7 mouse cellular contexts compared by ENCODE assay signal in the genomic region with DNA sequence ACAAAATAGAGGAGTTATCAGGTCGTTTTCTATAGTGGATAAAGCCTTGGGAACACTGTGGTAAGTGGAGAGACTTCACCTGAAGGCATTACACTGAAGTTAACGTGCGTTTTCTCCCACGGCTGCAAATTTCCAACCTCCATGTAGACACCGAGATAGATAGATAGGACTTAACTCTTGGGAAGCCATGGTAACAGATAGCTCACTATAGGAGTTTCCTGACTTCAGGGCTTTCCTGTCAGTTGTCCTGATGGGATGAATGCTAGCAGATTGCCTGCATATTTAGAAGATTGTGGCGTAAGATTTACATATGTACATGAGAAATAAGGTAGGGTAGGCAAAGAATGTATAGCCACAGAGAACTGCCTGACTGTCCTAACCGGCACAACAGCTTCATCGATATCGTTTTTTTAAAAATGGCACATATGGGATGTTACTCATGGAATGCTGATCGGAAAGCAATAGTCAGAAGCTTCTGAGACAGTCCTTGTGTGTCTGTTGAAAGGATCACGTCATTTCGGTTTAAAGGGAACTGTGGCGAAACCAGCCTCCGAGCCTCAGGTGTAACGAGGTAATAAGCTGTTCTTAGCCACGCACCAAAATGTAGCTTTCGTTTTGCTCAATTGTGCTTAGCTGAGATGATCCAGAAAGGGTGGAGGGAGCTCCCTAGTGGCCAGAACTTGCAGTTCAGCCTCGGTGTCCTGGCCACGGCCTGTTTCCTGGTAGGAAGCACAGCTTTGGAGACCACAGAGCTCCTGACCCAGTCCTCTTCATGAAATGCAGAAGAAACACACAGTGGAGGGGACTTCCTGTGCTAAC.
A peak's percentile ranks its signal among the peaks of the same experiment; 100 is the strongest.
DNase-seq lines count a peak whose midpoint lies in the region; ATAC-seq and TF ChIP-seq lines count a peak whose summit lies in the region.

No protein-coding gene starts in this region.

- peak overlapping the region; percentile 40 for H3K4me3 ChIP-seq in embryonic facial prominence, embryonic 13.5 days
- peak overlapping the region; percentile 52 for H3K4me3 ChIP-seq in kidney, adult 2 months (ENCODE audit: insufficient read depth, low read depth, low read length)
- peak overlapping the region; percentile 30 for H3K4me3 ChIP-seq in limb, embryonic 12.5 days (replicated peaks)
- H3K4me3 ChIP-seq in midbrain, embryonic 15.5 days = peak overlapping the region; percentile 23; the same call in 1 of the 2 replicates
- peak overlapping the region; percentile 61 for H3K4me3 ChIP-seq in spleen, adult 2 months (ENCODE audit: extremely low read depth, insufficient read depth, insufficient read length)

- 0 out of 2 replicates have a peak, but pooled peaks cover 4% of the 10 kb centered on the region for H3K4me1 ChIP-seq in embryonic facial prominence, embryonic 13.5 days
- H3K4me1 ChIP-seq in kidney, adult 2 months (ENCODE audit: control insufficient read depth, insufficient read depth, low read length) = no peaks in the 10 kb centered on the region
- no peaks in the 10 kb centered on the region for H3K4me1 ChIP-seq in limb, embryonic 12.5 days (replicated peaks)
- no peaks in the 10 kb centered on the region for H3K4me1 ChIP-seq in midbrain, embryonic 15.5 days
- no peaks in the 10 kb centered on the region for H3K4me1 ChIP-seq in spleen, adult 2 months (ENCODE audit: control insufficient read depth, insufficient read depth, insufficient read length)

- 37% methylated on average over 19 of the region's 19 CpGs for WGBS in embryonic facial prominence, embryonic 13.5 days
- 30% methylated on average over 19 of the region's 19 CpGs for WGBS in kidney, adult 2 months
- 43% methylated on average over 19 of the region's 19 CpGs for WGBS in limb, embryonic 12.5 days
- 41% methylated on average over 19 of the region's 19 CpGs for WGBS in midbrain, embryonic 15.5 days
- WGBS in spleen, adult 2 months = 30% methylated on average over 19 of the region's 19 CpGs

- no peaks in the 10 kb centered on the region for H3K36me3 ChIP-seq in embryonic facial prominence, embryonic 13.5 days
- H3K36me3 ChIP-seq in kidney, adult 2 months (ENCODE audit: control insufficient read depth, insufficient read depth, low read length) = no peaks in the 10 kb centered on the region
- no peaks in the 10 kb centered on the region for H3K36me3 ChIP-seq in limb, embryonic 12.5 days
- H3K36me3 ChIP-seq in midbrain, embryonic 15.5 days (replicated peaks) = no peaks in the 10 kb centered on the region
- no peaks in the 10 kb centered on the region for H3K36me3 ChIP-seq in spleen, adult 2 months (ENCODE audit: control insufficient read depth, insufficient read depth, low read length)

- H3K27me3 ChIP-seq in embryonic facial prominence, embryonic 13.5 days = no peaks in the 10 kb centered on the region
- no peaks in the 10 kb centered on the region for H3K27me3 ChIP-seq in kidney, adult 2 months (replicated peaks; ENCODE audit: control insufficient read depth, insufficient read depth, low read length)
- no peaks in the 10 kb centered on the region for H3K27me3 ChIP-seq in limb, embryonic 12.5 days
- H3K27me3 ChIP-seq in midbrain, embryonic 15.5 days (replicated peaks) = no peaks in the 10 kb centered on the region
- no peaks in the 10 kb centered on the region for H3K27me3 ChIP-seq in spleen, adult 2 months (ENCODE audit: control insufficient read depth, insufficient read depth, low read length)

- ATAC-seq in embryonic facial prominence, embryonic 13.5 days (ENCODE audit: insufficient number of reproducible peaks, insufficient read depth, low FRiP score, low TSS enrichment, low read depth) = 0 out of 2 replicates have a peak, but pooled peaks have one; percentile 43
- peak; percentile 81 for ATAC-seq in limb, embryonic 12.5 days (ENCODE audit: insufficient number of reproducible peaks, insufficient read depth, low FRiP score, low TSS enrichment, low read depth)
- peak; percentile 93 for ATAC-seq in midbrain, embryonic 15.5 days (replicated peaks)

- peak overlapping the region; percentile 57 for H3K4me2 ChIP-seq in embryonic facial prominence, embryonic 13.5 days
- peak overlapping the region; percentile 53 for H3K4me2 ChIP-seq in limb, embryonic 12.5 days
- peak overlapping the region; percentile 41 for H3K4me2 ChIP-seq in midbrain, embryonic 15.5 days

- H3K27ac ChIP-seq in embryonic facial prominence, embryonic 13.5 days = no peak overlapping the region
- no peak overlapping the region for H3K27ac ChIP-seq in kidney, adult 2 months (ENCODE audit: insufficient read depth, low read depth, low read length)
- H3K27ac ChIP-seq in limb, embryonic 12.5 days = no peak overlapping the region
- H3K27ac ChIP-seq in midbrain, embryonic 15.5 days = no peak overlapping the region
- no peak overlapping the region for H3K27ac ChIP-seq in spleen, adult 2 months (ENCODE audit: insufficient read depth, low read length)

- H3K9ac ChIP-seq in embryonic facial prominence, embryonic 13.5 days = 0 out of 2 replicates have a peak overlapping the region, but pooled peaks have one; percentile 33
- 0 out of 2 replicates have a peak overlapping the region, but pooled peaks have one; percentile 31 for H3K9ac ChIP-seq in limb, embryonic 12.5 days (replicated peaks)
- no peak overlapping the region for H3K9ac ChIP-seq in midbrain, embryonic 15.5 days

- DNase-seq in adrenal gland, postnatal 25 days = peak; percentile 78
- peak; percentile 84 to 93 for DNase-seq in heart, adult 18-20 months
- DNase-seq in kidney, adult 2 months = peak; percentile 85
- peak; percentile 67 to 75 for DNase-seq in spleen, adult 2 months (ENCODE audit: low read depth in 1 of 2, low spot score in 2 of 2)

- peak; percentile 92 for TF ChIP-seq CTCF in kidney, adult 2 months (conservative IDR thresholded peaks at IDR 0.05; ENCODE audit: insufficient read depth, insufficient read length, low read depth, low read length)
- peak; percentile 75; the same call in 1 of the 2 replicates for TF ChIP-seq CTCF in spleen, adult 2 months (IDR thresholded peaks at IDR 0.05; ENCODE audit: extremely low read depth, insufficient read depth, insufficient read length, insufficient replicate concordance)

- no peak for TF ChIP-seq POLR2A in kidney, adult 2 months (IDR thresholded peaks at IDR 0.05; ENCODE audit: low read depth, low read length)
- TF ChIP-seq POLR2A in spleen, adult 2 months (IDR thresholded peaks at IDR 0.05; ENCODE audit: low read depth, low read length) = no peak

- H3K9me3 ChIP-seq in embryonic facial prominence, embryonic 13.5 days = no peaks in the 10 kb centered on the region
- H3K9me3 ChIP-seq in limb, embryonic 12.5 days = no peaks in the 10 kb centered on the region
- no peaks in the 10 kb centered on the region for H3K9me3 ChIP-seq in midbrain, embryonic 15.5 days

Comparison
In these comparisons a context has a peak if more than half of its experiments do, and no peak if none do; other contexts are left out.
1. ATAC-seq: peak in every context shown above with its lines; median percentile 93 in midbrain, embryonic 15.5 days; 81 in limb, embryonic 12.5 days; 43 in embryonic facial prominence, embryonic 13.5 days.